Mouse (Mus musculus): ENCODE results near the gene Tmem132b. TPM values are rescaled to one million over a fixed set of nuclear protein-coding genes. Genes with fewer than 3 reads are reported as not detected.

Tmem132b gene
- total and polyA plus RNA-seq, 3 experiments: not detected

DNA sequence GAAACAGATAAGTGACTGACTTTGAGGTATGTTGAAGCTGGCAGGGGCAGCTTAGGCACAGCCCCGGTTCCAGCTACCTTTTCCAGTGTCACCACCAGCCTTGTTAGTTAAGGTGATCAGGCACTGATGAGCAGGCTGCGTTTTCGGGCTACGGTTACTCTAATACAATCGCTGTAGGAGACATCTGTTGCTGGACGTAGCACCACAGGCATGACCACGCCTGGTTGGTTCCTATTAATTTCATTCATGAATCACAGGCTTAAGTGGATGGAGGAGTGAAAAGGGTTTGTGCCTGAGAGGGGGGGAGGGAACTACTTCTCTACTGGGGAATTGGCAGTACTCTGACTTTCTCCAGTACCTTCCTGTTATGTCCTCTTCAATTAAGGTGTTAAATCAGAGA is 271.2 kb downstream of the Tmem132b start:
- TF ChIP-seq POLR2AphosphoS2 (IDR thresholded peaks at IDR 0.05; ENCODE audit: low read depth, low read length) (no peak), HCFC1 (IDR thresholded peaks at IDR 0.05; ENCODE audit: low read depth, low read length) (no peak), SMC3 (IDR thresholded peaks at IDR 0.05; ENCODE audit: low read depth, low read length) (no peak), ZMIZ1 (IDR thresholded peaks at IDR 0.05; ENCODE audit: low read depth, low read length) (no peak), UBTF (IDR thresholded peaks at IDR 0.05; ENCODE audit: low read depth, low read length) (no peak), PAX5 (IDR thresholded peaks at IDR 0.05; ENCODE audit: low read length) (no peak), USF2 (conservative IDR thresholded peaks at IDR 0.05; ENCODE audit: low read depth, low read length) (no peak), TCF12 (IDR thresholded peaks at IDR 0.05; ENCODE audit: low read depth, low read length) (no peak), MAFK (IDR thresholded peaks at IDR 0.05; ENCODE audit: insufficient replicate concordance, low read length) (no peak), RCOR1 (conservative IDR thresholded peaks at IDR 0.05; ENCODE audit: low read depth, low read length) (no peak), KAT2A (IDR thresholded peaks at IDR 0.05; ENCODE audit: insufficient replicate concordance, low read length) (no peak), MEF2A (IDR thresholded peaks at IDR 0.05; ENCODE audit: borderline replicate concordance, low read depth, low read length) (no peak), NELFE (IDR thresholded peaks at IDR 0.05; ENCODE audit: low read depth, low read length) (no peak), E2F4 (IDR thresholded peaks at IDR 0.05; ENCODE audit: insufficient replicate concordance, low read depth, low read length) (no peak)
- DNase-seq (ENCODE audit: extremely low read depth): no peak
- no peaks in the 10 kb centered on the region for H3K79me2 ChIP-seq (replicated peaks; ENCODE audit: control insufficient read depth, extremely low read depth, insufficient read depth, poor library complexity, severe bottlenecking)
- in situ Hi-C loops (cut with MboI; ENCODE audit: low pct_ligation_motif_present, low pct_unique_long_range_greater_than_20kb, low sequenced_read_pairs): no loop called here
- H3K9me3 ChIP-seq (replicated peaks; ENCODE audit: low read length): peaks cover 89% of the 10 kb centered on the region
- no peak overlapping the region for H3K4me3 ChIP-seq (replicated peaks in 1 of 3; ENCODE audit: low read depth in 2 of 3, low read length in 2 of 3, poor library complexity in 1 of 3)
- no peak overlapping the region for H3K27ac ChIP-seq (ENCODE audit: insufficient read depth, low read depth)
- no peaks in the 10 kb centered on the region for H3K4me1 ChIP-seq (ENCODE audit: control insufficient read depth in 1 of 2, insufficient read depth in 2 of 2)
- H3K4me2 ChIP-seq (ENCODE audit: insufficient read depth, low read depth, poor library complexity, severe bottlenecking): no peak overlapping the region
- dilution Hi-C loops (cut with MboI; ENCODE audit: extremely low pct_ligation_motif_present, extremely low pct_unique_long_range_greater_than_20kb, low sequenced_read_pairs): no loop called here
- no peaks in the 10 kb centered on the region for H3K36me3 ChIP-seq (replicated peaks in 1 of 2; ENCODE audit: control insufficient read depth in 1 of 2, insufficient read depth in 1 of 2, low read length in 1 of 2)
- H3K27me3 ChIP-seq (replicated peaks): no peaks in the 10 kb centered on the region
- no peak overlapping the region for H3K9ac ChIP-seq (ENCODE audit: insufficient read depth, low read depth)

DNA sequence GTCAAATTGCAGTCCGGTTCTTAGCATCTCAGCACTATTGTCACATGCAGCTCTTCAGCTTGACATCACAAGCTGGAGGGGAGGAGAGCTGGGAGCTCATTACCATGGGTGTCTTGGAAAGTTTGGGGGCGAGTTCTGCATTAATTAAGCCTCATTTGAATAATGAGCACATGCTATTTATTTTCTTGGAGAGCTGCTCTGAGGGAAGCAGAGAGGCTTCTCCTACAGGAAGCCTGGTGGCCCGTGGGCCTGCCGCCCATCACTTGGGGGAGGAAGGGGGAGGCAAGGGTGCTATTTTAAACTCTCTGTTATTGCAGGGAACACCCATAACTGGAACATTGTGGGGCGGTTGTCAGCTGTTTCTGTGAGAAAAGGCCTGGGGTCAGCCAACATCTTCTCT is 273.8 kb downstream of the Tmem132b start:
- Histone ChIP-seq H3K9ac (ENCODE audit: insufficient read depth, low read depth) (no peak overlapping the region), H3K27ac (ENCODE audit: insufficient read depth, low read depth) (no peak overlapping the region), H3K79me2 (replicated peaks; ENCODE audit: control insufficient read depth, extremely low read depth, insufficient read depth, poor library complexity, severe bottlenecking) (no peaks in the 10 kb centered on the region), H3K4me2 (ENCODE audit: insufficient read depth, low read depth, poor library complexity, severe bottlenecking) (no peak overlapping the region), H3K4me1 (ENCODE audit: control insufficient read depth in 1 of 2, insufficient read depth in 2 of 2) (no peaks in the 10 kb centered on the region), H3K9me3 (replicated peaks; ENCODE audit: low read length) (peaks cover 82% of the 10 kb centered on the region), H3K4me3 (replicated peaks in 1 of 3; ENCODE audit: low read depth in 2 of 3, low read length in 2 of 3, poor library complexity in 1 of 3) (no peak overlapping the region), H3K27me3 (replicated peaks) (no peaks in the 10 kb centered on the region), H3K36me3 (replicated peaks in 1 of 2; ENCODE audit: control insufficient read depth in 1 of 2, insufficient read depth in 1 of 2, low read length in 1 of 2) (no peaks in the 10 kb centered on the region)
- TF ChIP-seq CTCF (conservative IDR thresholded peaks at IDR 0.05 in 1 of 2, IDR thresholded peaks at IDR 0.05 in 1 of 2; ENCODE audit: low read depth in 2 of 2, low read length in 2 of 2) (no peak), NELFE (IDR thresholded peaks at IDR 0.05; ENCODE audit: low read depth, low read length) (no peak), MAFK (IDR thresholded peaks at IDR 0.05; ENCODE audit: insufficient replicate concordance, low read length) (no peak), CHD1 (IDR thresholded peaks at IDR 0.05; ENCODE audit: low read depth, low read length) (no peak), TBP (conservative IDR thresholded peaks at IDR 0.05; ENCODE audit: low read depth, low read length) (no peak), JUN (IDR thresholded peaks at IDR 0.05; ENCODE audit: insufficient read depth, low read depth, low read length) (no peak), TCF12 (IDR thresholded peaks at IDR 0.05; ENCODE audit: low read depth, low read length) (no peak), ZMIZ1 (IDR thresholded peaks at IDR 0.05; ENCODE audit: low read depth, low read length) (no peak), USF1 (IDR thresholded peaks at IDR 0.05; ENCODE audit: low read depth, low read length) (no peak), CHD2 (IDR thresholded peaks at IDR 0.05; ENCODE audit: low read length) (no peak), KAT2A (IDR thresholded peaks at IDR 0.05; ENCODE audit: insufficient replicate concordance, low read length) (no peak), MAX (IDR thresholded peaks at IDR 0.05; ENCODE audit: low read length) (no peak), ELF1 (IDR thresholded peaks at IDR 0.05; ENCODE audit: low read depth, low read length) (no peak), USF2 (conservative IDR thresholded peaks at IDR 0.05; ENCODE audit: low read depth, low read length) (no peak)
- in situ Hi-C loops (cut with MboI; ENCODE audit: low pct_ligation_motif_present, low pct_unique_long_range_greater_than_20kb, low sequenced_read_pairs) (no loop called here), dilution Hi-C loops (cut with MboI; ENCODE audit: extremely low pct_ligation_motif_present, extremely low pct_unique_long_range_greater_than_20kb, low sequenced_read_pairs) (no loop called here)
- DNase-seq (ENCODE audit: extremely low read depth): no peak
